Mouse (Mus musculus) lung, embryonic 15.5 days (tissue): ENCODE measurements around the gene Sept6. TPM values are rescaled to one million over a fixed set of nuclear protein-coding genes. Genes with fewer than 3 reads are reported as not detected.
"Not testable (repeated sequence)": the region's sequence is repeated elsewhere in the genome, so short reads cannot be mapped to it uniquely, and the experiment has no call there.

ENCODE experiments used
- ATAC-seq: fragments of 200-750 bp; cut with Nextera tagmentation; 2 replicates; pipeline ENCODE4 v1.8.0; 2017; ENCODE audit warnings: moderate number of reproducible peaks, borderline replicate concordance; ENCODE audit not compliant: low FRiP score, low TSS enrichment; ENCODE audit errors: extremely low read depth
- H3K27ac ChIP-seq: fragments of 300-500 bp; sonication (generic); 2 replicates; pipeline ENCODE4 v1.5.1; 2015; ENCODE audit warnings: moderate library complexity, mild to moderate bottlenecking, inconsistent platforms
- H3K27me3 ChIP-seq: fragments of 300-500 bp; sonication (generic); 2 replicates; pipeline ENCODE4 v1.6.1; 2015; ENCODE audit warnings: inconsistent platforms
- H3K36me3 ChIP-seq: fragments of 300-500 bp; sonication (generic); 2 replicates; pipeline ENCODE4 v1.6.1; 2015; ENCODE audit warnings: inconsistent platforms
- H3K4me1 ChIP-seq: fragments of 300-500 bp; sonication (generic); 2 replicates; pipeline ENCODE4 v1.6.1; 2015; ENCODE audit warnings: inconsistent platforms
- H3K4me2 ChIP-seq: fragments of 300-500 bp; sonication (generic); 2 replicates; pipeline ENCODE4 v1.6.1; 2015; ENCODE audit warnings: inconsistent platforms, mild to moderate bottlenecking, moderate library complexity
- H3K4me3 ChIP-seq: fragments of 300-500 bp; sonication (generic); 2 replicates; pipeline ENCODE4 v1.5.1; 2015; ENCODE audit warnings: mild to moderate bottlenecking, inconsistent platforms
- H3K9ac ChIP-seq: fragments of 300-500 bp; sonication (generic); 2 replicates; pipeline ENCODE4 v1.6.1; 2015; ENCODE audit warnings: inconsistent platforms
- H3K9me3 ChIP-seq: fragments of 300-500 bp; sonication (generic); 2 replicates; pipeline ENCODE4 v1.6.1; 2016; ENCODE audit warnings: inconsistent platforms
- WGBS: fragments of 180-500 bp; shearing (Covaris S2); methylation state at CpG from one replicate; pipeline ENCODE4 v1.1.7; 2015; 5-methylcytosine and 5-hydroxymethylcytosine counted together
- polyA plus RNA-seq: library from polyadenylated mRNA; unstranded; fragments of >200 nt; fragmentation: Nextera tagmentation; extraction: Ambion mirVana; gene quantifications from 2 replicates; pipeline ENCODE4 v1.2.1, GENCODE M21; 2015

The Sept6 gene
- polyA plus RNA-seq, 1 experiment from 2014 or later = 20.1 TPM

- H3K9ac ChIP-seq = peak within 1 kb of the TSS; percentile 54
- ATAC-seq = peak; percentile 66
- H3K9me3 ChIP-seq = no peaks in the 10 kb centered on the region
- H3K4me3 ChIP-seq = peak within 1 kb of the TSS; percentile 55
- H3K4me2 ChIP-seq = peak within 1 kb of the TSS; percentile 74
- H3K27me3 ChIP-seq = no peaks in the 10 kb centered on the region
- H3K36me3 ChIP-seq = no peaks in the 10 kb centered on the region
- 17% methylated on average over 39 of the region's 47 CpGs for WGBS
- peak within 1 kb of the TSS; percentile 44 for H3K27ac ChIP-seq
- 0 out of 2 replicates have a peak, but pooled peaks cover 6% of the 10 kb centered on the region for H3K4me1 ChIP-seq
These were observed 89.1 kb downstream of the Sept6 start, which contains the start of gene Nkrf for GRCm38 (mm10) chrX:36902321-36903114. Gene Nkrf, minus strand, starts transcription at chrX:36902899.

- Histone ChIP-seq H3K36me3 (no peaks in the 10 kb centered on the region), H3K27me3 (no peaks in the 10 kb centered on the region), H3K4me2 (peak overlapping the region; percentile 74), H3K27ac (no peak overlapping the region), H3K9me3 (no peaks in the 10 kb centered on the region), H3K4me3 (peak overlapping the region; percentile 55), H3K4me1 (0 out of 2 replicates have a peak, but pooled peaks cover 6% of the 10 kb centered on the region), H3K9ac (no peak overlapping the region)
- WGBS = 27% methylated on average over 3 of the region's 3 CpGs
- ATAC-seq = no peak
These were observed 89.9 kb downstream of the Sept6 start for GRCm38 (mm10) chrX:36901655-36902054.

- not testable (repeated sequence) for H3K4me2 ChIP-seq, H3K36me3 ChIP-seq, H3K4me1 ChIP-seq, H3K4me3 ChIP-seq, H3K9ac ChIP-seq, H3K27me3 ChIP-seq, H3K9me3 ChIP-seq, H3K27ac ChIP-seq, ATAC-seq
- WGBS = 15% methylated on average over 1 of the region's 1 CpGs
These were observed 92.7 kb downstream of the Sept6 start for GRCm38 (mm10) chrX:36898931-36899330.

- no peaks in the 10 kb centered on the region for H3K4me1 ChIP-seq
- H3K27ac ChIP-seq = no peak overlapping the region
- 92% methylated on average over 1 of the region's 1 CpGs for WGBS
- no peaks in the 10 kb centered on the region for H3K36me3 ChIP-seq
- no peaks in the 10 kb centered on the region for H3K27me3 ChIP-seq
- no peak overlapping the region for H3K9ac ChIP-seq
- ATAC-seq = no peak
- H3K4me3 ChIP-seq = no peak overlapping the region
- no peaks in the 10 kb centered on the region for H3K9me3 ChIP-seq
- H3K4me2 ChIP-seq = no peak overlapping the region
These were observed 106.9 kb downstream of the Sept6 start for GRCm38 (mm10) chrX:36884719-36885118.

GRCm38 (mm10) chrX:36874704-36875128 is 116.9 kb downstream of the Sept6 start:
- 20% methylated on average over 28 of the region's 36 CpGs for WGBS
- peak overlapping the region; percentile 70 for H3K4me3 ChIP-seq
- no peaks in the 10 kb centered on the region for H3K27me3 ChIP-seq
- no peaks in the 10 kb centered on the region for H3K9me3 ChIP-seq
- H3K4me2 ChIP-seq = peak overlapping the region; percentile 62
- peak overlapping the region; percentile 69 for H3K9ac ChIP-seq
- peak overlapping the region; percentile 69 for H3K27ac ChIP-seq
- no peaks in the 10 kb centered on the region for H3K4me1 ChIP-seq
- H3K36me3 ChIP-seq = no peaks in the 10 kb centered on the region
- ATAC-seq = peak; percentile 47

GRCm38 (mm10) chrX:36874178-36874696 is 117.4 kb downstream of the Sept6 start:
- no peaks in the 10 kb centered on the region for H3K4me1 ChIP-seq
- no peaks in the 10 kb centered on the region for H3K27me3 ChIP-seq
- peak overlapping the region; percentile 69 for H3K27ac ChIP-seq
- peak; percentile 96 for ATAC-seq
- no peaks in the 10 kb centered on the region for H3K36me3 ChIP-seq
- H3K4me3 ChIP-seq = peak overlapping the region; percentile 70
- peak overlapping the region; percentile 69 for H3K9ac ChIP-seq
- WGBS = 9% methylated on average over 57 of the region's 57 CpGs
- H3K4me2 ChIP-seq = peak overlapping the region; percentile 62
- no peaks in the 10 kb centered on the region for H3K9me3 ChIP-seq

- 18% methylated on average over 8 of the region's 8 CpGs for WGBS
- H3K9me3 ChIP-seq = no peaks in the 10 kb centered on the region
- H3K9ac ChIP-seq = peak within 1 kb of the TSS; percentile 69
- peak within 1 kb of the TSS; percentile 69 for H3K27ac ChIP-seq
- no peaks in the 10 kb centered on the region for H3K27me3 ChIP-seq
- ATAC-seq = peak; percentile 46; the same call in 1 of the 2 replicates
- H3K4me1 ChIP-seq = no peaks in the 10 kb centered on the region
- peak within 1 kb of the TSS; percentile 70 for H3K4me3 ChIP-seq
- peak within 1 kb of the TSS; percentile 62 for H3K4me2 ChIP-seq
- no peaks in the 10 kb centered on the region for H3K36me3 ChIP-seq
These were observed 117.8 kb downstream of the Sept6 start, which contains the start of the genes Ube2a and C330007P06Rik for GRCm38 (mm10) chrX:36873765-36874164. Gene Ube2a, plus strand, starts transcription at chrX:36873900. Gene C330007P06Rik, minus strand, starts transcription at chrX:36874111.

GRCm38 (mm10) chrX:36870372-36870771 is 121.2 kb downstream of the Sept6 start:
- H3K4me2 ChIP-seq = no peak overlapping the region
- H3K9ac ChIP-seq = no peak overlapping the region
- H3K36me3 ChIP-seq = no peaks in the 10 kb centered on the region
- H3K9me3 ChIP-seq = no peaks in the 10 kb centered on the region
- no peaks in the 10 kb centered on the region for H3K4me1 ChIP-seq
- no peak for ATAC-seq
- H3K4me3 ChIP-seq = no peak overlapping the region
- H3K27me3 ChIP-seq = no peaks in the 10 kb centered on the region
- no peak overlapping the region for H3K27ac ChIP-seq
- 70% methylated on average over 3 of the region's 3 CpGs for WGBS

- peaks cover 6% of the 10 kb centered on the region; the same call in 1 of the 2 replicates for H3K4me1 ChIP-seq
- H3K9me3 ChIP-seq = no peaks in the 10 kb centered on the region
- no peak overlapping the region for H3K27ac ChIP-seq
- H3K27me3 ChIP-seq = no peaks in the 10 kb centered on the region
- 50% methylated on average over 8 of the region's 8 CpGs for WGBS
- no peak overlapping the region for H3K9ac ChIP-seq
- H3K4me3 ChIP-seq = peak overlapping the region; percentile 47
- ATAC-seq = no peak
- peak overlapping the region; percentile 41 for H3K4me2 ChIP-seq
- H3K36me3 ChIP-seq = no peaks in the 10 kb centered on the region
These were observed 126.8 kb downstream of the Sept6 start for GRCm38 (mm10) chrX:36864609-36865328.

GRCm38 (mm10) chrX:36863766-36864608 is 127.6 kb downstream of the Sept6 start:
- Histone ChIP-seq H3K36me3 (no peaks in the 10 kb centered on the region), H3K9ac (peak overlapping the region; percentile 43), H3K4me1 (peaks cover 6% of the 10 kb centered on the region; the same call in 1 of the 2 replicates), H3K4me2 (peak overlapping the region; percentile 47), H3K27ac (no peak overlapping the region), H3K4me3 (peak overlapping the region; percentile 47), H3K27me3 (no peaks in the 10 kb centered on the region), H3K9me3 (no peaks in the 10 kb centered on the region)
- 11% methylated on average over 39 of the region's 44 CpGs for WGBS
- ATAC-seq = peak; percentile 80
